Mouse (Mus musculus) lung, postnatal 10 days (tissue): Measurements from ENCODE around the gene Fam117a.

Experiments
- DNase-seq: peaks from one replicate; pipeline ENCODE4 v3.0.0; 2021

The Fam117a gene

DNA sequence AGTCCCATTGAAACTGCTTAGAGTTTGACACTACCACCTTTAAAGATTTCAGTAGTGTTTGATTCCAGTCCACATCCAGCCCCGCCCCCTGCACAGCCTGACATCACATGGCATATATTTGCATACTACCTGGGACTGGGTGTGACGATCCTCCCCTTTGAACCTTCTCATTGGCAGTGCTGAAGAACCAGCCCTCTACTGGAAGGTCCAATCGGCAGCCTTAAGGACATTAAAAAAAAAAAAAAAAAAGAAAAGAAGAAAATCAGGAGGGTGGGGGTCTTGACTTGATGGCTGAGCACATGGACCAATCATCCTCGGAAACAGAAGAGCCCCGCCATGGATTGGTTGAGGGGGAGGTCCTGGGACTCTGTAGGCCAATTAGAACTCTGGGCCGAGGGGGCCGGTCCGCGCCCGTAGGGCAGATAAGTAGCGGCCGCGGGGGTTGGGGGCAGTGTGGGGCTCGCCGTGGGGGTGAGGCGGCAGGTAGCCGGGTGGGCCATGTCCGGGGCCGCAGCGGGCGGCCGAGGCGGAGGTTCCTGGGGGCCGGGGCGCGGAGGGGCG, at the start of gene Fam117a:
Fam117a (plus strand) TSS at position 451 of the 561 bp plus-strand sequence.
- peak; percentile 91 for DNase-seq

DNA sequence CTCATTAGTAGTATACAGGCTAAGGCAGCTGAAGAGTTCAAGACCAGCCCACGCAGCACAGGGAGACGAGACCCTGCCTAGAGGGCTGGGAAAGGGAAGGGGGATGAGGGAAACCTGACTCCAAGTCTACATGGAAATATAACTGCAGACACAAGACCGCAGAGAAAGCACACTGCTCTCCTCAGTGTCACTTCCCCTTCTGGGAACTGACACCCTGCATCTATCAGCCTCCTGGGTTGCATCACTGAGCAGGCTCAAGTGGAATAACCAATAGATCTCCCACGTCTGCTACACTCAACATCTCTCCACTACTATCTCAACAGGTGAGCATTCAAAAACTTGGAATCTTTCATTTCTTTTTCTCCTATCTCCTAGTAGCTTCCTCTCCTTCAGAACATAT, 44.8 kb upstream of the Fam117a start:
- no peak for DNase-seq

DNA sequence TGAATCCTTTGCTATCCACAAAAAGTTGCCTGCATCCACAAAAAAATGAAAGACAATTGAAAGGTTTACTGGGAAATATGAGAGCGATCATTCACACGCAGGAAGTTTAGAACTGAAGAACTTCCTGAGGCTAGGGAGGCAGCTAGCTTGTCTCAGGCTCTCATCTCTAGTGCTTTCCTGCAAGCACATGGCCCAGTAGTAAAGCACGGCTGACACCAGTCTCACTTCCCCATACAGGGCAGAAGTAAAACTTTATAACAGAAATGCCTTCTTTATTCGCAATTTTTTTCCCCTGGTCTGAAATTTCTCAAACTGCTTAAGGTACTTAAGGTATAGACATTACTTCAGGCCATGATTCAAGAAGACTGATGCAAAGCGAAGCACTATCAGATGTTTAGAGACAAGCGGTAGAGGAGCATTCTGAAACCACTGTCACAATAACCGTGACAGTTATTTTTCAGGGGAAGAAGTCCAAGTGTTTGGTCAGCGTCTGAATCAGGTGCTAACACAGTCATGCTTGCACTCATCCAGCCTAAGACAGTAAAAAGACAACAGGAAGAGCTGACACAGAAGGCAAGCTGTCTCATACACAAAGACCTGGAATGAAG, 43.7 kb upstream of the Fam117a start:
- no peak for DNase-seq

DNA sequence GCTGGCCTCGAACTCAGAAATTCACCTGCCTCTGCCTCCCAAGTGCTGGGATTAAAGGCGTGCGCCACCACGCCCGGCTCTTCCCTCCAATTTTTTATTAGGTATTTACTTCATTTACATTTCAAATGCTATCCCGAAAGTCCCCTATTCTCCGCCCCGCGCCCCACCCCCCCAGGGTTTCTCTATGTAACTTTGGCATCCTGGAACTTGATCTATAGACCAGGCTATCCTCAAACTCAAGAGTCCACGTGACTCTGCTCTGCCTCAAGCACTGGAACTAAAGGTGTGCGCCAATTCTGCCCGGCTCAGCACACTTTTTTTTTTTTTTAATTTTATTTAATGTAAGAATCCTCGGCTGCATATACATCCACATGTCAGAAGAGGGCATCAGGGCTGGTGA, 41.1 kb upstream of the Fam117a start:
- no peak for DNase-seq

DNA sequence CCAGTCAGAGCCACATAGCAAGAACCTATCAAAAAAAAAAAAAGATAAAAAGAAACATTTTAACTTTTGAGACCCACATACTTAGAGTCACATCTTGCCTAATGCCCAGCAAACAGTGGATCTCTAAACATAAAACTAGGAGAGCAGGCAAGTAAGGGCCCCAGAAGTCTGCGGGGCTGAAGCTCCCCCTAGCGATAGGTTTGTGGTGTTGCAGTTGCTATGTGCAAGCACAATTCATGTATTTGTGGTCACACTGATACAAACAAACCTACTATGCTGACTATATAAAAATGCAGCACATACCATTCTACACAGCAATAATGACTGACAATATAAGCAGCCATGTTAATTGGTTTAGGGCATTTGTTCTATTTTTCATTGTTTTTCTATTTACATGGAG, 38.7 kb upstream of the Fam117a start:
- peak; percentile 41 for DNase-seq

DNA sequence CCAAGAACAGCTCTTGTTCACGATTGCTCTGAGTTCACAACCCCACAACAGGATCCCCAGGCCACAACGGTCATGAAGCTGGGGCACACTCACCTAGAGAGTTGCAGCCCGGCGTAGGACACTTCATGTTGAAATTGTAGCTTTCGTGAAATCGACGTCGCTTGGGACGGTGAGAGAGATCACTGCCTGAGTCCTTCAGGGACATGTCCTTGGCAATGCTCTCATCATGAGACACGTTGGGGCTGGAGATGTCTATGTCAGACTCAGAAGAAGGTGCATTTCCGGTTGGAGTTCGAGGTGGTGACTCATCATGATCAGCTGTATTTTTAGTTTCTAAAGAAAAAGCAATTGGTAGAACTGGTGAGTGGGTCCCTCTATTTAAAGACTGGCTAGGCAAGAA, 36.9 kb upstream of the Fam117a start:
- no peak for DNase-seq

DNA sequence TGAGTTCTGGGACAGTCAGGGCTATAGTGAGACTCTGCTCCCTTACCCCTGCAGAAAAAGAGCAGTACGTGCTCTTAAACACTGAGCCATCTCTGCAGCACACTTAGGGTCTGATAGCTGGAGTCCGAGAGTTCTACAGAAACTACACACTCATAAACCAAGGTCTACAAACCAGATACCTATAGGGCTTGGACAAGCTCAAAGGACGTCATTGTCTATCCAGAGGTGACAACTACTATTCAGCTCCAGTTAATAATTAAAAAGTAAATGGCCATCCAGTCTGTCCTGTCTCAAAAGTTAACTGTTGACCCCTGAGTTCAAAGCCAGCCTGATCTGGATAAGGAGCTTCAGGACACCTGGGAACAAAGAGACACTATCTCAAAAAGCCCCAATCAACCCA, 35.0 kb upstream of the Fam117a start:
- DNase-seq, result no peak

DNA sequence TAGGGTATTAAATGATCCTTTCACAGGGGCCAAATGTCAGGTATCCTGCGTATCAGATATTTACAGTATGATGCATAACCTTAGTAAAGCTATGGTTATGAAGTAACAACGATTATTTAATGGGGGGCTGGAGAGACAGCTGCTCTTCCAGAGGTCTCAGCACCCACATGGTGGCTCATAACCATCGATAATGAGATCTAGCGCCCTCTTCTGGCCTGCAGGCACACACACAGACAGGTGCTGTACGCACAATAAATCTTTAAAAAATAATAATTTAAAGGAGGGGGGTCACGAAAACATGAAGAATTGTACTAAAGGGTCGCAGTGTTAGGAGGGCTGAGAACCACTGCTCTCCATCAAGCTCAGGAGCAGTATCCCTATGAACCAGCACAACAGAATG, 31.2 kb upstream of the Fam117a start:
- DNase-seq, result no peak

DNA sequence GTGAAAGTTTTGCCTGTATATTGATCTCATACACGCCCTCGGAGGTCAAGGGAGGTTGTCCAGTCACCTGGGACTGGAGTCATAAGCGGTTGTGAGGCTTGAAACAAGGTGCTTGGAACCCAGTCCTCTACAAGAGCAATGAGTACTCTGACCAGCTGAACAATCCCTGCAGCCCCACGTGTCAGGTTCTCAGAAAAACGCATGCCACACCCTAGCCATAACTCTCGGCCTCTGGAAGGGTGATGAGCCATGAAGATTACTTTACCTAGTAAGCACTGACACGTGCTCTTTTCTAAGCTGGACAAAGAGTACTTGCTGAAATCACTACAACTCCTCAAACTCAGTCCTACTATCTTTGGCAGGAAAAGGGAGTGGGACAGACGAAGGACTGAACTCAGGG, 29.3 kb upstream of the Fam117a start:
- DNase-seq, result no peak

DNA sequence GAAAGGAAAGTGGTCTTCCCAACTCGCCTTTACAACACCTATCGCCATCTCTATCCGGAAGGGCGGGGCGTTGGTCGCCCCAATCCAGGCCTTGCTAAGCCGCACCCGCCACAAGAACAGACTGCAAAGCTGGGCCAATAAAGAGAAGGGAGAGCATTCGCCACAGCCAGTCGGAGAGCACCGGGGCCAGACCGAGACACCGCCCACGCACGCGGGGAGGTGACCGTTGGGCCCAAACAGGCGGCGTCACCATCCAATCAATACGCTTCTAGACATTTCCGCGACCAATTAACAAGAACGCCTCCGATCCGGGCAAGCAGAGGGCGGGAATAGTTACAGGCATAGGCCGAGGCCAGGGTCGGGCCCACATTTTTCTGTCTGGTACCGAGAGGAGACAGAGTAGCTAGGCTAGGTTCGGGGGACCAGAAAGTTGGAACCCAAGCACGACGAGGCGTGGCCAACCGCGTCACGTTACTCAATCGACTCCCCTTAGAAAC, 27.3 kb upstream of the Fam117a start:
- DNase-seq, result peak; percentile 99

DNA sequence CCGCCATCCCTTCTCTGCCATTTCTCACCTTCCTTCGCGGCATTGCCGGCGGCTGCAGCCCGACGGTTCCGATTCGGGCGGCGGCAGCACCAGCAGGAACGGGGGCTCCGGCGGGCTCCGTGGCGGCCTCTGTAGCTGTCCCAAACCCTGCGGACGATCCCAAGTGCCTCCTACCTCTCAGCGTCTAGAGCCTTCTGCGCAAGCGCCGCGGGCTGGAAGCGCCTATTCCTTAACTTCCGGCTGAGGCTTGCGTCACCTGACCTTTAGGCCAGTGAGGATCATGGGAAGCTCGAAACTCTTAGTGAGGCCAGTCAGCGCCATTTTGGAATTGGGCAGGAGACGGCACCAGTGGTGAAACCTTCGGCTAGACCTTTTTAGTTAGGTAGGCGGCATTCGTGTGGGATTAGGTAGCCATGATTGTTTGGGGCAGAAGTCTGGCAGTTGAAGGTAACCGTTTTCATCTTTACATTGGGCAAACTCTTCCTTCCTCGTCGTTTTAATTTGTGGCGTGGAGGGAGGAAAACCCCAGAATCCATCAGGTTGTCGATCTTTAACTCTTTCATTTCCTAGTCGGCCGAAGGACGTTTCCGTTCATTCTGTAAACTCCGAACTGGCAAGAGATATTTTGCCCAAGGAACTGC, 26.7 kb upstream of the Fam117a start, which contains the start of gene Kat7:
Kat7 (minus strand) TSS at position 240 of the 641 bp plus-strand sequence.
- DNase-seq, result peak; percentile 99

DNA sequence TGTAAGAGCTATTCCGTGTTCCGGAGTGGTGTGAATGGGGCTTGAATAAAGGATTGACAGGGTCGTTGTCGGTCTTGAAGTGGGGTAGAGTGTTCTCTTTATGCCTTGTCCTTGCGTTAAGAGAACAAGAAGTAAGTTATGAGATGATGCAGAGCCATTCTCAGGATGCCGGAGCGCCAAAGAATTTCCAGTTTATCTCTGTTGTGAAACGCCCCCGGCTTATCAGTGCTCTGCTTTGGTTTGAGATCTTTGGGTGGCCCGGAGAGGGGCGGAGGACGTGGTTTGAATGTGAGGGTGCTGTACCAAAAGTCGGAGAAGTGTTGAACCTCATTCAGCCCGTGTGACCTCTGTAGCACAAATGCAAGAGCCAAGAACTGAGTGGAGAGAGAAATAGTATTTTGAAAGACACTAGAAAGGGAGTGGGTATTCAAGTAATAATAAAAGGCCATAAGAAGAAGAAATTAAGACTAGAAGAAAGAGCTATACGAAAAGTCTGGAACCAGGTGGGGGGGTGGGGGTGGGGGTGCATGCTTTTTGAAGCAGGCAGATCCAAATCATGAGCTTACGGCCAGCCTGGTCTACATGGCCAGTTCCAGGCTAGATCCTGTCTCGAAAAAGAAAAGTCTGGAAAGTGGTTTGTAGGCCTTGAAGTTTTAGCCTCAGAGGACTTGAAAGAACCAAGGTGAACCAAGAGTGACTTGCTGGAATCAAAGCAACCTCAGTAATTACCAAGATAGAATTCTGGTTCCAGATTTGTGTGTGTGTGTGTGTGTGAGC, 26.0 kb upstream of the Fam117a start:
- peak; percentile 50 for DNase-seq

DNA sequence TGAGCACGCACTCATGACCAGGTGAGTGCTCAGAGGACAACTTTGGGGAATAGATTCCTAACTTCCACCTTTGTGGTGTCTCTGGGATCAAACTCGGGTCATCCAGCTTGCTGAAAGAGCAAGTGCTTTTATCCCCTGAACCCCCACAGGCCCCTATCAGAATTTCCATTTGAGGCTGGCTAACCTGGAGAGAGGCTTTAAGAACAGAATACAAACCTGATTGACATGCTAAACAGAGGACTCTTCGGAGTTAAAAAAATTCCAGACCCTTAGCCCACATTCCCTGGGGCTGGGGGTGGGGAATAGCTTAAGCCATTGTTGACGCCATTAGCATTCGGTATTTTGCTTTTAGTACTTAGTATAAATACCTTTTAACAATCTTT, 25.4 kb upstream of the Fam117a start:
- no peak for DNase-seq

DNA sequence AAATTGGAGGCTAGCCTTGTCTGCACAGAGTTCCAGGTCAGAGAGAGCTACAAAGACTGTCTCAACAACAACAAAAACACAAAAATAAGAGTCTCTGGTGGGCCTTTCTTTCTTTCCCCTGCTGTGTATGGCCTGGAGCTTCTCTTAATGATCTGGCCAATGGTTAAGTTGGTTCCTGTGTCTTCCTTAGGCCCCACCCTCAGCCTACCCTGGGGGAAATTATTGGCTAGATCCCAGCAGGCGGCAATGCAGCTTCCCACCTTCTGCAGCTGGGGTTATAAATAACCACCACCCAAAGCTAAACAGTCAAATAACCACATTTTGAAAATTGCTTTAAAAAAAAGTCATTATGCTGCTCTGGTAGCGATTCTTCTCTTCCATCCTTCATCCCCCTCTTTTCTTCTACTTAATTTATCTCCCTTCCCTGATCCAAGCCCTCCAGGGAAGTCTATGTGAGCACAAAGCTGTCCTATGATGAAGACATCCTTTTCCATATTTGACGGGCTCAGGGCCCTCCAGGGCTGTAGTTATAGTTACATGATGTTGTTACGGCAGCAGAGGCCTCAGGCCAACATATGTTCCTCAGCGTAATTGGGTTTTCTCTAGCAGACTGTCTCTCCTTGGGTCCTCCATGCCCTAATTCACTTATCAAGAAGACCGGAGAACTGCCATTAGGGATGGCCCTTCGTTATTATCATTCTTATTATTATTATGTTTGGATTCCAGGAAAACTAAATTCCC, 21.4 kb upstream of the Fam117a start:
- DNase-seq, result no peak

DNA sequence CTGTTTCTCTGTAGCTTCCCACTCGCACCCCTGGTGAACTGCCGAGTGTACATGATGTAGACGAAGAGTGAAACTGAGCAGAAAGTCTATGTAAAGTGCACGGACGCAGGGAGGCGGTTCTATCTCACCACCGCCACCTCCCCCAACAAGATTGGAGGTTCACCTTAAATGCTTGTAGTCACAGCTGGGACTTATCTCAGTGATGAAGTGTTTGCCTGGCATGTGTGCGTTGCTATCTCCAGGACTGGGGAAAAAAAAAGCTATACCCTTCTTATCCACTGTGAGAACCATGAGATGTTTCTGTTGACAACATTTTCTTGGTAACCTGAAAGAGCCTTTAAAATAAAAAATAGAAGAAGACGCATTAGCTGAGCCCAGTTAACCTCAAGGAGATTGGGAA, 18.7 kb upstream of the Fam117a start:
- no peak for DNase-seq

DNA sequence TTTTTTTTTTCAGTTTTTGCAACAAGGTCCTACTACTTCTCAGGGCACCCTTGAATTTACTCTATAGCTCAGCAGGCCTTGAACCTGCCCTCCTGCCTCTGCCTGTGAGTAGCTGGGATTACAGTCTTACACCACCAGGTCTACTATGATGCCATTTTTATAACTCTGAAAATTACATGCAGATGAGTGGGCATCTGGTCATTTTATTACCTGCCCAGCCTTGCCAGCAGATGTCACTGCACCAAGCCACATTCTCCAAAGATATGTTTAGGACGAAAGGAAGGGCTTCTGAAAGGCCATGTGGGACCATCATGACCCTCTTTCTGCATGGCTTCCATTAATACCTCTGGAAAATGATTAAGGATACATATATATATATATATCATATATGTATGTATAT, 17.3 kb upstream of the Fam117a start:
- DNase-seq, result peak; percentile 26

DNA sequence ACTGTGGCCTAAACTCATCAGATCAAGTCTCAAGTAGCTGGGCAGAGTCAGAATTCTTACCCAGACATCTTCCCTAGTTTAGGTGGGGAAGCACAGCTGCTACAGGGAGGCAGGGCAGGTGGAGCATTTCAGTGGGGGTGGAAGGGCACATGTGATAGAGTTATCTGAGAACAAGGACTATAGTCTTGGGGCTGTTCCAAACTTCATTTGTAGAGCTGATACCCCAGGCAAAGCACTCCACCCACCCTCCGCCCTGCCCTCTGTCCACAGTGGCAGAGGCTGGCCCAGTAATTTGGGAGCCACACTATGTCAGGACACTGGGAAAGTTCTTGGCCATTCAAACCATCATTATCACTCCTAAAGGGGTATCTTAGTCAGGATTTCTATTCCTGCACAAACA, 16.8 kb upstream of the Fam117a start:
- no peak for DNase-seq

DNA sequence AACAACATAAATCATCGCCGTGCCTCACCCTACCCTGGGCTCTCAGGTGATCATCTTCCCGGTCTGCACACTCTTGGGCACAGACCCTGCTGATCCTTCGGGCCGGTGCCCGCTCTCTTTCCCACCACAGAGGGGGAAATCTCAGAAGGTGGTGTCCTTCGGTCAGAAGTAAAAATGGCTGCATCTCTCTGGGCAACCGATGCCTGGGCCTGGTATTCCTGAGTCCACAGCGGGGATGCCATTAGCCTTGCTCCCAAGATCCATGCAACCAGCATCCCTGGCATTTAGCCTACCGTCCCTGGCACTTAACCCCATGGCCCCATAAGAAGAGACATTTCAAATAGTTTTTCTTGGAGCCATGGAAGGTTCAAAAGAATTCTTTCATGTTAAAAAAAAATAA, 12.6 kb upstream of the Fam117a start:
- no peak for DNase-seq

DNA sequence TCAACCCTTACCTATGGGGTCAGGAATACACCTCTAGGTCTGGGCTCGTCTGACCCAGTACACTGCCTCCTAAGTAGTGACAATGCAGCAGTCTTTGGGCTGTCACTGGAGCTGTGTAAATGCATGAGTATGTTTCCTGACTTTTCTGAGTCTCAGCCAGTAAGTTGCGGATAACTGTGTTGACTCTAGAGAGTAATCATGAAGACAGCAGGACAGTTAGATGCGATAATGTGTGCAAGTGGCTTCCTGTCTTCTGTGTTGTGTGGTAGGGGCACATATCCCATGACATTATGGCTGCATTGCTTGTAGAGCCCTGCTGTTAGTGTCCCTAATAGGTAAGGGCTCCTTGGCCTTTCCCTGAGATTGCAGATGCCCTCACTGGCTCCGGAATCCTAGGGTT, 11.0 kb upstream of the Fam117a start:
- no peak for DNase-seq

DNA sequence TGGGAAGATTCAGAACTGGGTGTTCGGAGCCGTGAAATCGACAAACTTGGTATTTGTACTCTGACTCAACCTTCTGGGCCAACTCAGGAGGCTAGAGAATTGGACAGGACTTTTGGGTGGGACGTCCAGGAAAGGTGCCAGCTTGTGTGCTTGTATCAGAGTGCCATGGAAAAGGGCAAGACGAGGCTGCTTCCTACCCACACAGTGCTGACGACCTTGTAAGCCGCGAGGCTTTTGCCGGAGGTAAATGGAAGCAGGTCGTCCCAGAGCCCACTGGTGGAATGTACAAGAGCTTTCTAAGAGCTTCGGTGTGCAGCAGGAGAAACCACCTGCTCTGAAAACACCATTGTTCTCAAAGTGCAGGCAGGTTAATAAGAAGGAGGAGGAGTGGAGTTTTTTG, 10.6 kb upstream of the Fam117a start:
- peak; percentile 18 for DNase-seq

DNA sequence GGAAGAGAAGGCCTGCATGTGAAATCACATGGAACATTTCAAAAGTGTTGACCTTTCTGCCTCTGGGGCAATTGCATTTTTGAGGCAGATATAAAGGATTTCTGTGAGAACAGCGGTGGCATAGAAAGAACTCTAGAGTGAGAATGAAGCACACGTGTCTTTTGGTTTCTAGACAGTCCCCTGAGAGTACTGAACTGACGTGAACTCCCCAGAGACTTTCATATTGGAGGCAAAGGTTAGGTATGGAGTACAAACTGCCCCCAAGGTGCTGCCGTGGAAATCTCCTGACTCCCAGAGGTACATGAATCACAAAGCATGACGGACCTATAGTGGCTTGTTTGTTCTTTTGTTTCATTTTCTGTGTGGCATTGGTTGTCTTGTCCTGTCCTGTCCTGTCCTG, 8.2 kb upstream of the Fam117a start:
- no peak for DNase-seq

DNA sequence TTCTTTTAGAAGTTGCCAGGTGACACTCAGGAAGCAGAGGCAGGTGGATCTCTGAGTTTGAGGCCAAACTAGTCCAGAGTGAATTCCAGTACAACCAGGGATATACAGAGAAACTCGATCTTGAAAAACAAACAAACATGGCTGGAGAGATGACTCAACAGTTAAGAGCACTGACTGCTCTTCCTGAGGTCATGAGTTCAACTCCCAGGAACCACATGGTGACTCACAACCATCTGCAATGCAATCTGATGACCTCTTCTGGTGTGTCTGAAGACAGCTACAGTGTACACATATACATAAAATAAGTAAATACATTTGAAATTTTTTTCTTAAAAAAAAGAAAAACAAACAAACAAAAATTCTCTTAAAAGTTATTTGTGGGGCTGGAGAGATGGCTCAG, 6.2 kb upstream of the Fam117a start:
- no peak for DNase-seq

DNA sequence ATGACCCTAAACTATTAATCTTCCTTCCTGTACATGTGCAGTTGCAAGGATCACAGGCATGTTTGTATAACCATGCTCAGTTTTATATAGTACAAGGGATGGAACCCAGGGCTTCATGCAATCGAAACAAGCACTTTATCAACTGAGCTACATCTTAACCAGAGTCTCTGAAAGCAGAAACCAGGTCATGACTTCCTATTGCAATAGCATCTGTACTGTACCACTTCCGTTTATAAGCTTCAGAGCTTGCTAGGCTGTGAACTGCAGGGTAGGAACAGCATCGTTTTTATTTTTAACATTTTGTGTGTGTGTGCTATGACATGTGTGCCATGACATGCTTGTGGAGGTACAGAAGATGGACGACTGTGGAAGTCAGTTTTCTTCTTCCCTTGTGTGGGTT, 3.6 kb upstream of the Fam117a start:
- DNase-seq, result no peak
